Mouse (Mus musculus) retina, postnatal 1 day (tissue): ENCODE measurements at regions not wholly inside any gene's neighbourhood (a gene's known extent, or its start where the extent isn't known, plus 50 kb on each side); places are given as distances from the start of the nearest gene placed in this dataset.

ENCODE experiments used
- DNase-seq: peaks from one replicate; pipeline ENCODE4 v3.0.0-alpha.2; 2012

GRCm38 (mm10) chr5:64500413-64500812 is 302.8 kb upstream of the Klf3 start:
- no peak for DNase-seq

GRCm38 (mm10) chr5:64500866-64501265 is 302.3 kb upstream of the Klf3 start:
- DNase-seq, result no peak

- DNase-seq, result no peak
Measured at GRCm38 (mm10) chr5:64501746-64502145, 301.4 kb upstream of the Klf3 start.

GRCm38 (mm10) chr5:64503514-64503913 is 299.7 kb upstream of the Klf3 start:
- peak; percentile 29 for DNase-seq

GRCm38 (mm10) chr5:64504507-64504906 is 298.7 kb upstream of the Klf3 start:
- DNase-seq, result peak; percentile 21

- DNase-seq, result peak; percentile 74
Measured at GRCm38 (mm10) chr5:64505227-64505834, 297.9 kb upstream of the Klf3 start.

- peak; percentile 82 for DNase-seq
Measured at GRCm38 (mm10) chr5:64505835-64506600, 297.2 kb upstream of the Klf3 start.

- no peak for DNase-seq
Measured at GRCm38 (mm10) chr5:64508565-64508964, 294.6 kb upstream of the Klf3 start.

GRCm38 (mm10) chr5:64513155-64513945 is 289.8 kb upstream of the Klf3 start:
- no peak for DNase-seq

- DNase-seq, result no peak
Measured at GRCm38 (mm10) chr5:64516115-64516665, 287.0 kb upstream of the Klf3 start.

- DNase-seq, result no peak
Measured at GRCm38 (mm10) chr5:64517241-64517640, 285.9 kb upstream of the Klf3 start.

GRCm38 (mm10) chr5:64517835-64518234 is 285.4 kb upstream of the Klf3 start:
- no peak for DNase-seq

GRCm38 (mm10) chr5:64519036-64519435 is 284.2 kb upstream of the Klf3 start:
- DNase-seq, result no peak

GRCm38 (mm10) chr5:64519731-64520130 is 283.5 kb upstream of the Klf3 start:
- no peak for DNase-seq

GRCm38 (mm10) chr5:64521401-64521800 is 281.8 kb upstream of the Klf3 start:
- no peak for DNase-seq

- DNase-seq, result peak; percentile 46
Measured at GRCm38 (mm10) chr5:64521969-64522368, 281.2 kb upstream of the Klf3 start.

GRCm38 (mm10) chr5:64526521-64526920 is 276.7 kb upstream of the Klf3 start:
- no peak for DNase-seq

GRCm38 (mm10) chr5:64527962-64528361 is 275.2 kb upstream of the Klf3 start:
- no peak for DNase-seq

- DNase-seq, result no peak
Measured at GRCm38 (mm10) chr5:64534371-64534770, 268.8 kb upstream of the Klf3 start.

GRCm38 (mm10) chr5:64534947-64535346 is 268.2 kb upstream of the Klf3 start:
- DNase-seq, result no peak

GRCm38 (mm10) chr5:64535546-64535945 is 267.6 kb upstream of the Klf3 start:
- DNase-seq, result no peak

- peak; percentile 62 for DNase-seq
Measured at GRCm38 (mm10) chr5:64536393-64537112, 266.6 kb upstream of the Klf3 start.
